Mouse (Mus musculus) lung, adult 2 months (tissue): ENCODE measurements at regions not wholly inside any gene's neighbourhood (a gene's known extent, or its start where the extent isn't known, plus 50 kb on each side); places are given as distances from the start of the nearest gene placed in this dataset.

Experiments
- DNase-seq: peaks from one replicate; pipeline ENCODE4 v3.0.0; 2022
- H3K4me1 ChIP-seq: fragments of 200-500 bp; 2 replicates; pipeline ENCODE4 v1.6.1; 2011; ENCODE audit warnings: low read length; ENCODE audit not compliant: control insufficient read depth, insufficient read depth
- H3K4me3 ChIP-seq: fragments of 200-500 bp; replicated peaks from 2 replicates; pipeline ENCODE3; 2011; ENCODE audit warnings: low read depth, mild to moderate bottlenecking, control low read depth, low read length; ENCODE audit errors: extremely low read depth
- CTCF ChIP-seq: fragments of 200-500 bp; IDR thresholded peaks from 2 replicates; pipeline ENCODE4 v1.5.1; 2011; ENCODE audit warnings: mild to moderate bottlenecking, low read length, control low read depth; ENCODE audit not compliant: insufficient read depth
- POLR2A ChIP-seq: fragments of 200-500 bp; IDR thresholded peaks from 2 replicates; pipeline ENCODE4 v1.6.1; 2011; ENCODE audit warnings: low read depth, mild to moderate bottlenecking, control low read depth, low read length, borderline replicate concordance; ENCODE audit errors: extremely low read depth
- WGBS: fragments of 180-500 bp; shearing (Covaris S2); methylation state at CpG from one replicate; pipeline ENCODE4 v1.1.7; 2018; 5-methylcytosine and 5-hydroxymethylcytosine counted together

DNA sequence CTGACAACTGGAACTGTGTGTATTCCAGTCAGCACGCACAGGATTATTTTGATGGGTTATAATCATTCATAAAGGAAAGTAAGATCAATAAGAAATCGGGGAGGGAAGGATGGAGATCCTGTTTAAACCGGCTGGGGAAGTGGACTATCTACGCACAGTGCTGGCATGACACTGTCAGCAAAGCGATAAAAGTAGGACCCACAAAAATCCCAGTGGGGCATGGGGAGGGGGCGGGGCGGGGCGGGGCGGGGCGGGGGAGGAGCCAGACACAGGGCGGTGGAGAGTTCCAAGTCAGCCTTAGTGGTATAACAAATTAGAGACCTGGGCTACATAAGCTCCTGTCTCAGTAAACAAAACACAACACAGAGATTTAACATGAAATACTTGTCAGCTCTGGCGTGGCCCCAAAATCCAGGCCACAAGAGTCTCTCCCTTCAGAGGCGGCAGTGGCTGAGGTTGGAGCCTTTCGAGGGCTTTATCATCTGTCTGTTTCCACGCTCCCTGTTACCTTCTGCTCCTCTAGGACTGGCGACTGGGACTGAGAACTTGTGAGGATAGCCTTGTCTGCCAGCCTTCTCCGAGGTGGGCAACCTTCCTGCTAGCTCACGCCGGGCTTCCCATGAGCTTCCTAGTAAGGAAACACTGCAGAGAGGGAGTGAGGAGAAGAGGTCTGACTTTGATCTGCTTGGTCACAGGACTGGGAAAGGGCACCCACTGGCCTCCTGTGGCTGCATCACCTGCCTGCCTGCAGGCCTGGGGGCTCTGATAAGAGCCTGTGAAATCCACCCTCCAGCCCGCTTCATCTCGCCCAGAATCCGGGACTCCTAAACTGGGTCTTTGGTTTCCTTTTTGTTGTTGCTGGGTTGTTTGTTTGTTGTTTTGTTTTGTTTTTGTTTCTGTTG is 90.3 kb upstream of the Ptpn1 start:
- TF ChIP-seq POLR2A (no peak), CTCF (no peak)
- Histone ChIP-seq H3K4me1 (peaks cover 13% of the 10 kb centered on the region), H3K4me3 (no peak overlapping the region)
- DNase-seq, result no peak
- WGBS, result 46% methylated on average over 22 of the region's 22 CpGs

DNA sequence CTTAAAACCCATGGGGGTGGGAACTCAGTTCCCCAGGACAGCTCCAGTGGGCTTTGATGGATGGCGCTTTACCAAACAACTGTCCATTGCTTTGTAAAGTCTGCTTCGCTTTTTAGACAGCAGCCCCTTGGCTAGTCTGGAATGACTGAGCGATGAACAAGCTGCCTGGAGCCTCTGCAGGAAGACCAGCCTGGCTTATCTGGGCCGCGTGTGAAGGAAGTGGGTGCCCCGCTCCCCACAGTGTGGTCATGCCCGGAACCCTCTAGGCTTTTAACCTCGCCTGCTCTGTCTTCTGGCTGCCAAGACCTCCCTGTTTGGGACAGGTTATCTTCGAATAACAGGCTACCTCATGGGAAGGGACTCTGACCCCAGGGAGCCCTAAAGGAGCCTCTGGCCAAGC is 91.5 kb upstream of the Ptpn1 start:
- DNase-seq, result no peak
- TF ChIP-seq POLR2A (no peak), CTCF (no peak)
- Histone ChIP-seq H3K4me3 (no peak overlapping the region), H3K4me1 (peaks cover 14% of the 10 kb centered on the region)
- WGBS, result 74% methylated on average over 9 of the region's 9 CpGs

DNA sequence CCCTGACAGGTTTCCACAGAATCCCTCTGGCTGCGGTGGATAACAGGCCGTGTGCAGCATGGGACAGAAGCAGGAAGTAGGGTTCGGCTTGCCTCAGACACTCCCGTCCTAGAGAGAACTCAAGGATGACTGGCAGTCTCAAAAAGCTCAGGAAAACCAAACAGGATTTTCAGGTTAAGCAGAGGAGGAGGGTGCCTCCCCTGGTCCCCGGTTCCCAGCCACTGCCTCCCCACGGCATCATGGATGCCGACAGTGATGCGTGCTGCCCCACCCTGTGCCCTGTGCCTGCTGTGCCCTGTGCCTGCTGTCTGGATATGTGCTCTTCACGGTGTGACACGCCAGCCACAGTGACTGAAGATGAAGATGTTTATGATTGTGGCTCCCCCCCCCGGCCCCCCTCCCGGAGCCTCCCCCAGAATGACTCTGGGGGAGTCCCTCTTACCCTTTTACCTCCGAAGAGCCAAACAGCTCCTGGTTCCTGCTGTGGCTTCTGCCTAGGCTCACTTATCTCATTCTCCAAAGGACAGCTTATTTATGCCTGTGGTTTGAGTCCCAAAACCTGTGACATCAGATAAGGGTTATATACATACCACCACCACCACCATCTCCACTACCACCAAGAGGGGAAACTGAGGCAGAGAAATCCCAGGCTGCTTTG is 92.4 kb upstream of the Ptpn1 start:
- DNase-seq, result no peak
- TF ChIP-seq POLR2A (no peak), CTCF (no peak)
- peaks cover 19% of the 10 kb centered on the region for H3K4me1 ChIP-seq
- WGBS, result 34% methylated on average over 13 of the region's 13 CpGs
- no peak overlapping the region for H3K4me3 ChIP-seq

DNA sequence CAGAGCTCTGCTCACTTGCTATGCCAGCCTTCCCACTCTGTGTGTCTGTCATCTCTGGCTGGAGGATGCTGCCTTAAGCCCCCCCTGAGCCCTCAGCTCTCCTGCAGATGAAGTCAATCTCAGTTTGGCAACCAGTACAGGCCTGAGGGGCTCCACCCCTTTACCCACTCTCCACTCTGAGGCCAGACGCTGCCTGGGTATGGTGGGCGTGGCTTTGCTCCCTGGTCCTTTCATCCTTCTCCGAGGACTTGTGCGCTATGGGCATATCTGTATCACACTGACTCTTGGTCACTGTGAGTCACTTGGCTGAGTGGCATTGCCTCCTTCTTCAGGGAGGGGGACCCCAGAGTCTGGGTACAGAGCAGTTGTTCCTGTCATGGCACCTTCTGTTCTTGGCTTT is 94.3 kb upstream of the Ptpn1 start:
- DNase-seq, result no peak
- peaks cover 28% of the 10 kb centered on the region for H3K4me1 ChIP-seq
- whole genome bisulfite sequencing, result 39% methylated on average over 4 of the region's 4 CpGs
- TF ChIP-seq CTCF, result no peak
- no peak for TF ChIP-seq POLR2A
- no peak overlapping the region for H3K4me3 ChIP-seq

DNA sequence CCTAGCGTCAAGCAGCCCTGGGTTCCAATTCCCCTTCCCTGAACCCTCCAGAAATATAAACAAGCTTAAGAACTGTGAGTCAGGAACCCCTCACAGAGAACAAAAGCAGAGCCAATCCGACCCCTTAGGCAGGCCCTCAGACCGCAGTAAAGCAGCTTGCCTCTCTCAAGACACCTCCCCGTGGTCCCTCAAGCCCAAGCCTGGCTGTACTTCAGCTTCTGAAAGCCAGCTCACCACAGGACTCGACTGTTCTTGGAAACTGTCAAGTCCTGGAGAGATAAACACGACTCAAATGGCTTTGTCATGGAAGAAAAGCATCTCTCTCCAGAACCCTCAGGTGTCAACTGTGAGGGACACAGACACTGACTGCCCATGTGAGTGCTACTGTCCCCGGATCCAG is 95.2 kb upstream of the Ptpn1 start:
- no peak for DNase-seq
- WGBS, result 44% methylated on average over 7 of the region's 7 CpGs
- Histone ChIP-seq H3K4me3 (no peak overlapping the region), H3K4me1 (peaks cover 30% of the 10 kb centered on the region)
- TF ChIP-seq CTCF (no peak), POLR2A (no peak)

DNA sequence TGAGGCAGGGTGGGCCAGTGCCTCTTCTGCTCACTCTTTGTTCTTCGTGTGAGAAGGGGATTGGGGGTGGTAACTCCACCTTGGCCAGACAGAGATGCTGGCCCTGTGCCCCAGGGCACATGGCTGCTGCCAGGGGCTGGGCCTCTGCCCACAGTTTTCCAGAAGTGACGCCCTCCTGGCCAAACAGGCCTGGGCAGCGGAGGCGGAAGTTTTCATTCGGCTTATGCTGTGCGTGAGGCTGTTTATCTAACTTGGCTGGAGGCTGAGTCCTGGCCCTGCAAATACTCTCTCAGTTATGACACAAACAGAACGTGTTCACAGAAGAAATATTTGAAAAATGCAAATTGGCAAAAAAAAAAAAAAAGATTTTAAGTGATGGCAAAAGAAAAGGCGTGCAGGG is 97.3 kb upstream of the Ptpn1 start:
- WGBS, result 15% methylated on average over 8 of the region's 8 CpGs
- peak; percentile 84 for DNase-seq
- TF ChIP-seq POLR2A, result no peak
- no peak for TF ChIP-seq CTCF
- H3K4me3 ChIP-seq, result no peak overlapping the region
- H3K4me1 ChIP-seq, result peaks cover 36% of the 10 kb centered on the region

DNA sequence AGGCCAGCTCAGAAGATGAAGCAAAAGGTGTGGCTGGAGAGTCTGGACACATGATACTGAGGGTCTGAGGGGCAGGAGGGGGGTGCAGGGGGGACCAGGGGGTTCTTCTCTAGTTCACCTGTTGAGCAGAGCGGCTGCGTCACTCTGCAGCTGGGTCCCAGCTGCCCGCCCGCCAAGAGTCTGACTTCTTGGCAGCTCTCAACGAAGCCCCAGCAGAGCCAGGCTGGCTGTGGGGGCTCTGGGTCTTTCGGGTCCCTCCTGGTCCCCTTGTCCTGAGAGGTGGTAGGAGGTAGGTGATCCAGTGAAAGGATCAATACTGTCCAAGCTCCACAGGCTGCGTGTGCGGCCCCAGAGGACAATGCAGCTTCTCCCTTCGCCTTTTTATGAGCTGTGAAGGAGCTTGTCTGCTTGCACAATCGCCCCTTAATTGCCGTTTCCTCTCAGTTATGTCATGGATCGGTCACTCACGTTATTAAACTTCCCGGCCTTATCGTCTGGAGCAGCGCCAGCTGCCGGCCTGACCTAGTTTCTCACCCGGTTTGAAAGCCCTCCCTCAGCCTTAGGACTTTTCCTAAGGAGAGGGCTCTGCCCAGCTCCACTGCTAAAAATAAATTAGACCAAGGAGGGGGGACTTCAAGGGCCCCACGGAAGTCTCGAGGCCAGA is 98.4 kb upstream of the Ptpn1 start:
- Histone ChIP-seq H3K4me1 (peaks cover 33% of the 10 kb centered on the region), H3K4me3 (no peak overlapping the region)
- WGBS, result 14% methylated on average over 20 of the region's 20 CpGs
- peak; percentile 84 for DNase-seq
- TF ChIP-seq CTCF (no peak), POLR2A (peak; percentile 45; the same call in 1 of the 2 replicates)

DNA sequence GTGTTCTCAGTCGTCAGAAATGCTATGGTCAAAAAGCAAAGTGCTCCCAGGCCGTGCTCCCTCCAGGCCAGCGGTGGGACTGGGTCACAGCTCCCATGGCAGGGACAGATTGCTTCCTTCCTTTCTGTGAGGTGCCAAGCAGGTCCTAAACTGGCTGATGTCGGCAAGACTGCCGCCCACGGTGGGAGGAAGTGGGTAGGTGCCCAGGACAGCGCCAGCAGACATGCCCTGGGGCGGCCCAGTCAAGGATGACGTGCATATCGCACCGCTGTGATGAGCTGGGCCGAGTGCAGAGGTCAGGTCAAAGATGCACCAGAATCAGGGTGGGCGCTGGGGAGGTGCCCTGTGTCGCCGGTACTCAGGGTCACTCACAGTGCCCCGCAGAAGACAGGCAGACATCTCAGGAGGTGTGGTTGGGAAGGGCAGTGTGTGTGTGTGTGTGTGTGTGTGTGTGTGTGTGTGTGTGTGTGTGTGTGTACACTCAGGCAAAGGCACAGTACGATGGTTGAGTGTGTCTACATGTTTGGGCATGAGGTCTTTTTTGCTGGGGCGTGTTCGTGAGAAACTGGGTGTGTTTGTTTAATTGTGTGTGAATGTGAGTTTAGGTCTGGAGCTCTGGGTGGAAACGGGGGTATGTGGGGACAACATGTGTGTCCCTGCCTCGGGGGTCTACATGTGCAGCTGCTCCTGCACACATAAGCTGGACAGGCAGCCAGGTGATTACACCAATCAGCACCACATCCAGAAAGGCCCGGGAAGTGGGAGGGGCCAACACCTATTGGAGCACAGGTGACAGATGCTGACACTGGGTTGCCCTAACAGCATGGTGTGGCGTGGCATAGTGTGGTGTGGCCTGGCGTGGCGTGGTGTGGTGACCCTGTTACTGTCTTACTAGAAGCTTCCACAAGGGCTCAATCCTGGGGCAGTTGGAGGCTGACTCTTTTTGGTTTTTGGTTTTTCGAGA is 100.5 kb upstream of the Ptpn1 start:
- no peak for DNase-seq
- TF ChIP-seq POLR2A (0 out of 2 replicates have a peak, but pooled peaks have one; percentile 20), CTCF (no peak)
- no peak overlapping the region for H3K4me3 ChIP-seq
- 61% methylated on average over 26 of the region's 26 CpGs for WGBS
- H3K4me1 ChIP-seq, result peaks cover 29% of the 10 kb centered on the region
